Mouse (Mus musculus) heart, postnatal 0 days (tissue): ENCODE measurements around the gene Taf6.

Source experiments
- CTCF ChIP-seq: IDR thresholded peaks from 2 replicates; pipeline ENCODE4 v1.5.1; 2016; ENCODE audit warnings: antibody characterized with exemption, control low read depth, low read depth
- EP300 ChIP-seq: IDR thresholded peaks from 2 replicates; pipeline ENCODE4 v1.6.1; 2016; ENCODE audit warnings: antibody characterized with exemption, low read depth

DNA sequence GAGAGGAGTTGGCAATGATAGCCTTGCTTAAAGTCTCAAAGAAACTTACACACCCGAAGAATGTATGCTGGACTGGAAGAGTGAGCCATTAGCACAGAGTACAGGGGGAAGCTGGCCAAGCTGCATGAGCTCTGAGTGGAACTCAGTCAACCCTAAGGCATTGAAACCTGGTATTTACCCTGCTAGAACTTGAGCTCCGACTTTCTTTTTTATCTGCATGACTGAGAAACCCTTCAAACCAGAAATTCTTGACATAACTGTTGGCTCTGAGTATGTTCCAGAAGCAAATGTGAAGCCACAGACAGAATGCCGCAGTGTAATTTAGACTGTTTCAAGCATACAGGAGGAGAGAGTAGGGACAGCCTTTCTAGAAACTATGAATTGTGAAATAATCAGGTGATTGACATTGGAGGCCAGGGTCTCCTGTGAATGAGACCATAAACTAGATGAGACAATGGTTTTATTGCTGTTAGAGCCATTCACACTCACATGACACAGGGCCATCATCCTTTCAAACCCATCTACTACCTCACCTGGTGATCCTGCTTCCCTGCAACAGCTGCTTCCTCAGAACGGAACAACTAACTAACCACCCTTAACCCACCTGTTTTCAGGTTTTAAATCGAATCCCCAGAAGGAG is 54.7 kb downstream of the Taf6 start:
- TF ChIP-seq CTCF (no peak), EP300 (no peak)
